Mouse (Mus musculus): Measurements from ENCODE around the gene Gng13. TPM values are rescaled to one million over a fixed set of nuclear protein-coding genes. Genes with fewer than 3 reads are reported as not detected.

Gene Gng13
- polyA plus RNA-seq (2014; fragmentation: Nextera tagmentation; extraction: Ambion mirVana) = 1.7 and 3.7 TPM in 2 replicates

GRCm38 (mm10) chr17:25716711-25717637 is at the start of gene Gng13:
Gene Gng13, plus strand, starts transcription at chr17:25717171.
- H3K36me3 ChIP-seq (ENCODE audit: control insufficient read depth, insufficient read depth, low read length) = peaks cover 11% of the 10 kb centered on the region
- WGBS = 1% methylated on average over 45 of the region's 45 CpGs
- H3K4me2 ChIP-seq (replicated peaks; ENCODE audit: low read depth, low read length) = peak within 1 kb of the TSS; percentile 78
- H3K4me3 ChIP-seq (ENCODE audit: low read depth, low read length) = peak within 1 kb of the TSS; percentile 29
- peak; percentile 29; the same call in 1 of the 2 replicates for ATAC-seq (ENCODE audit: insufficient number of reproducible peaks, insufficient read depth, low FRiP score, low read depth)
- H3K9ac ChIP-seq (replicated peaks; ENCODE audit: low read depth, low read length) = no peak within 1 kb of the TSS
- no peak within 1 kb of the TSS for H3K27ac ChIP-seq (ENCODE audit: low read length)
- no peaks in the 10 kb centered on the region for H3K9me3 ChIP-seq (ENCODE audit: control insufficient read depth, low read depth, low read length)
- 0 out of 2 replicates have a peak, but pooled peaks cover 2% of the 10 kb centered on the region for H3K27me3 ChIP-seq (ENCODE audit: control insufficient read depth, insufficient read depth, low read length)
- H3K4me1 ChIP-seq (ENCODE audit: control insufficient read depth, insufficient read depth, low read length) = peaks cover 11% of the 10 kb centered on the region; the same call in 1 of the 2 replicates

- no peaks in the 10 kb centered on the region for H3K4me1 ChIP-seq (ENCODE audit: control insufficient read depth, insufficient read depth, low read length)
- no peak overlapping the region for H3K4me2 ChIP-seq (replicated peaks; ENCODE audit: low read depth, low read length)
- no peak overlapping the region for H3K9ac ChIP-seq (replicated peaks; ENCODE audit: low read depth, low read length)
- no peak overlapping the region for H3K27ac ChIP-seq (ENCODE audit: low read length)
- no peaks in the 10 kb centered on the region for H3K9me3 ChIP-seq (ENCODE audit: control insufficient read depth, low read depth, low read length)
- 76% methylated on average over 7 of the region's 7 CpGs for WGBS
- H3K27me3 ChIP-seq (ENCODE audit: control insufficient read depth, insufficient read depth, low read length) = no peaks in the 10 kb centered on the region
- ATAC-seq (ENCODE audit: insufficient number of reproducible peaks, insufficient read depth, low FRiP score, low read depth) = no peak
- H3K4me3 ChIP-seq (ENCODE audit: low read depth, low read length) = no peak overlapping the region
- H3K36me3 ChIP-seq (ENCODE audit: control insufficient read depth, insufficient read depth, low read length) = no peaks in the 10 kb centered on the region
These were observed 48.4 kb upstream of the Gng13 start for GRCm38 (mm10) chr17:25668481-25669055.

DNA sequence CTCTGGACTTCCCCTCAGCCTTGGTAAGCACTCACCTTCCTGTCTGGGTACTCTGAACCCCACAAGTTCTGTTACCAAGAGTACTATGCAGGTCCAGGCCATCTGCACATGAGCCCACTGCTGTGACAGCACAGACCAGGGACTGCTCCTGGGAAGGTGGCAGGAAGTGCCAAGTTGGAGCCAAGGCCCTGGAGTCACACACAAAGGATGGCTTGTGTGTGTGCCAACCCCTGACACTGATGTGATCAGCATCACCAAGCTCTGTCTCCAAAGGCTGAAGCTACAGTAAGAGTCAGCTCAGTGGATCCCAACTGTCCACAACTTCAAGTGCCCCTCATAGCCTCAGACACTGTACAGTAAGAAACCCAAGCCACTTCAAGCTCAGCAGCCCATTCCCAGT is 44.0 kb upstream of the Gng13 start:
- no peak for ATAC-seq (ENCODE audit: insufficient number of reproducible peaks, insufficient read depth, low FRiP score, low read depth)
- Histone ChIP-seq H3K4me2 (replicated peaks; ENCODE audit: low read depth, low read length) (no peak overlapping the region), H3K9me3 (ENCODE audit: control insufficient read depth, low read depth, low read length) (no peaks in the 10 kb centered on the region)

DNA sequence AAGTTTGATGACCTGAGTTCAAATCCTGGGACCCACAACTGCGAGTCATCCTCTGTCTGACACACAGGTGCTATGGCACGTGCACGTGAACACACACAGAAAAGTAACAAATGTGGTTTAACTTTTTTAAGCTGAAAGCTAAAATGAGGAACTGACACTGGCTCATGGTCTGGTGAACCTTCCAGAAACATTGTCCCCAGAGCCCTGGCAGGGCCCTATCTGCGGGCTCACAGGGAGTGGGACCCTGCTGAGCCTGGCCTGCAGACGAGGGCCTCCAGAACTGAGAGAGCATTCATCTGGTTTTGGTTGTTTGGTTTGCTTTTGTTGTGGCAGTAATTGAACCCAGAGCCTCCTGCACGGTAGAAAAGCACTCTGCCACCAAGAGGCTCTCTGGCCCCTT is 39.0 kb upstream of the Gng13 start:
- H3K4me1 ChIP-seq (ENCODE audit: control insufficient read depth, insufficient read depth, low read length) = no peaks in the 10 kb centered on the region
- ATAC-seq (ENCODE audit: insufficient number of reproducible peaks, insufficient read depth, low FRiP score, low read depth) = no peak
- H3K27ac ChIP-seq (ENCODE audit: low read length) = no peak overlapping the region
- no peak overlapping the region for H3K4me2 ChIP-seq (replicated peaks; ENCODE audit: low read depth, low read length)
- H3K9ac ChIP-seq (replicated peaks; ENCODE audit: low read depth, low read length) = no peak overlapping the region
- no peaks in the 10 kb centered on the region for H3K36me3 ChIP-seq (ENCODE audit: control insufficient read depth, insufficient read depth, low read length)
- H3K27me3 ChIP-seq (ENCODE audit: control insufficient read depth, insufficient read depth, low read length) = no peaks in the 10 kb centered on the region
- WGBS = 74% methylated on average over 6 of the region's 6 CpGs
- no peak overlapping the region for H3K4me3 ChIP-seq (ENCODE audit: low read depth, low read length)
- no peaks in the 10 kb centered on the region for H3K9me3 ChIP-seq (ENCODE audit: control insufficient read depth, low read depth, low read length)

More for the DNA sequence above, 44.0 kb upstream of the Gng13 start:
- Histone ChIP-seq H3K9ac (replicated peaks; ENCODE audit: low read depth, low read length) (no peak overlapping the region), H3K4me3 (ENCODE audit: low read depth, low read length) (no peak overlapping the region), H3K36me3 (ENCODE audit: control insufficient read depth, insufficient read depth, low read length) (no peaks in the 10 kb centered on the region), H3K27me3 (ENCODE audit: control insufficient read depth, insufficient read depth, low read length) (no peaks in the 10 kb centered on the region), H3K27ac (ENCODE audit: low read length) (no peak overlapping the region), H3K4me1 (ENCODE audit: control insufficient read depth, insufficient read depth, low read length) (no peaks in the 10 kb centered on the region)

DNA sequence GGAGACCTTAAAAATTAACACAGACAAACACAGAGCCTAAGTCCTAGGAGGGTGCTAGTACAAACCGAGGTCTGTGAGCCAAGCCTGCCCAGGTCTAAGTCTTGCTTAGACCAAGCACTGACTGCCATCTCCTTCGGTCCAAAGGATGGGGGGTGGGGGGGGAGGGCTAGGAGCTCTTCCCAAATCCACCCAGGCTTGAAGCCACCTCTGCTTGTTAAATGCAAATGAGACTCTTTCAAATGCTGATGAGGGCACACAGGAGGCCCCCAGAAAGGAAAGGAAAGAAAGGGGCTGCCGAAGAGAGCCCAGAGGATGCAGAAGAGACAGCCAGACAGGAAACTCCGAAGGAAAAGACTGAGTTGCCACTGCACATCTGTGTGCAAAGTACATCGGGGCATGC is 37.2 kb upstream of the Gng13 start:
- Histone ChIP-seq H3K4me2 (replicated peaks; ENCODE audit: low read depth, low read length) (no peak overlapping the region), H3K9me3 (ENCODE audit: control insufficient read depth, low read depth, low read length) (no peaks in the 10 kb centered on the region), H3K27ac (ENCODE audit: low read length) (no peak overlapping the region), H3K4me1 (ENCODE audit: control insufficient read depth, insufficient read depth, low read length) (no peaks in the 10 kb centered on the region), H3K27me3 (ENCODE audit: control insufficient read depth, insufficient read depth, low read length) (no peaks in the 10 kb centered on the region), H3K36me3 (ENCODE audit: control insufficient read depth, insufficient read depth, low read length) (no peaks in the 10 kb centered on the region), H3K9ac (replicated peaks; ENCODE audit: low read depth, low read length) (no peak overlapping the region), H3K4me3 (ENCODE audit: low read depth, low read length) (no peak overlapping the region)
- no peak for ATAC-seq (ENCODE audit: insufficient number of reproducible peaks, insufficient read depth, low FRiP score, low read depth)
- WGBS = 17% methylated on average over 5 of the region's 5 CpGs

GRCm38 (mm10) chr17:25681636-25682035 is 35.3 kb upstream of the Gng13 start:
- no peaks in the 10 kb centered on the region for H3K9me3 ChIP-seq (ENCODE audit: control insufficient read depth, low read depth, low read length)
- 81% methylated on average over 4 of the region's 4 CpGs for WGBS
- H3K9ac ChIP-seq (replicated peaks; ENCODE audit: low read depth, low read length) = no peak overlapping the region
- H3K27ac ChIP-seq (ENCODE audit: low read length) = no peak overlapping the region
- no peaks in the 10 kb centered on the region for H3K36me3 ChIP-seq (ENCODE audit: control insufficient read depth, insufficient read depth, low read length)
- no peak for ATAC-seq (ENCODE audit: insufficient number of reproducible peaks, insufficient read depth, low FRiP score, low read depth)
- H3K4me3 ChIP-seq (ENCODE audit: low read depth, low read length) = no peak overlapping the region
- no peaks in the 10 kb centered on the region for H3K27me3 ChIP-seq (ENCODE audit: control insufficient read depth, insufficient read depth, low read length)
- no peaks in the 10 kb centered on the region for H3K4me1 ChIP-seq (ENCODE audit: control insufficient read depth, insufficient read depth, low read length)
- H3K4me2 ChIP-seq (replicated peaks; ENCODE audit: low read depth, low read length) = no peak overlapping the region

DNA sequence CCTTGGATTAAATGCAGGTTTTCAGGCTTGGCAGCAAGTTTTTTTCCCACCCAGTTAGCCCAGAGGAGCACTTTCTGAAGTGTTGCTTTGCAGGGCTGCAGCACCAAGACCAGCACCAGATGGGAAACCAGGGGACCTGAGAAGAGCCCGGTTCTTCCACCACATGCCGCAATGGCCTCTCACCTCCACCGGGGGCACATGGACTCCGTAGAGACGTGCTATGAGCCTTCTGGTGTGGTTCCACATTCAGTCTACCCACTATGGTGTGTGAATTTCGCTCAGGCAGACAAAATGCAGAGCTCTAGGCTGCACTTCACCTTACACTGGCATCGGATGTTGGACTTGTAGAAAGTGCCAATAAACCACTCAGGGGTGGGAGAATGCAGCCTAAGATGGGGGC is 30.6 kb upstream of the Gng13 start:
- 41% methylated on average over 7 of the region's 7 CpGs for WGBS
- H3K4me3 ChIP-seq (ENCODE audit: low read depth, low read length) = no peak overlapping the region

GRCm38 (mm10) chr17:25688922-25689321 is 28.0 kb upstream of the Gng13 start:
- no peaks in the 10 kb centered on the region for H3K27me3 ChIP-seq (ENCODE audit: control insufficient read depth, insufficient read depth, low read length)
- H3K4me1 ChIP-seq (ENCODE audit: control insufficient read depth, insufficient read depth, low read length) = no peaks in the 10 kb centered on the region
- ATAC-seq (ENCODE audit: insufficient number of reproducible peaks, insufficient read depth, low FRiP score, low read depth) = no peak
- H3K9me3 ChIP-seq (ENCODE audit: control insufficient read depth, low read depth, low read length) = no peaks in the 10 kb centered on the region
- no peak overlapping the region for H3K4me2 ChIP-seq (replicated peaks; ENCODE audit: low read depth, low read length)
- no peak overlapping the region for H3K4me3 ChIP-seq (ENCODE audit: low read depth, low read length)
- H3K9ac ChIP-seq (replicated peaks; ENCODE audit: low read depth, low read length) = no peak overlapping the region
- H3K36me3 ChIP-seq (ENCODE audit: control insufficient read depth, insufficient read depth, low read length) = no peaks in the 10 kb centered on the region
- WGBS = 79% methylated on average over 4 of the region's 4 CpGs
- no peak overlapping the region for H3K27ac ChIP-seq (ENCODE audit: low read length)

More for the DNA sequence above, 30.6 kb upstream of the Gng13 start:
- no peak overlapping the region for H3K4me2 ChIP-seq (replicated peaks; ENCODE audit: low read depth, low read length)
- ATAC-seq (ENCODE audit: insufficient number of reproducible peaks, insufficient read depth, low FRiP score, low read depth) = no peak
- H3K27me3 ChIP-seq (ENCODE audit: control insufficient read depth, insufficient read depth, low read length) = no peaks in the 10 kb centered on the region
- H3K4me1 ChIP-seq (ENCODE audit: control insufficient read depth, insufficient read depth, low read length) = no peaks in the 10 kb centered on the region
- H3K9me3 ChIP-seq (ENCODE audit: control insufficient read depth, low read depth, low read length) = no peaks in the 10 kb centered on the region
- H3K27ac ChIP-seq (ENCODE audit: low read length) = no peak overlapping the region
- H3K36me3 ChIP-seq (ENCODE audit: control insufficient read depth, insufficient read depth, low read length) = no peaks in the 10 kb centered on the region
- H3K9ac ChIP-seq (replicated peaks; ENCODE audit: low read depth, low read length) = no peak overlapping the region
